Mouse (Mus musculus): ENCODE measurements around the gene Tex264. TPM values are rescaled to one million over a fixed set of nuclear protein-coding genes. Genes with fewer than 3 reads are reported as not detected.

Gene Tex264
- polyA plus RNA-seq (2012; rRNA removed; ENCODE audit: low replicate concordance) = 142 and 168 TPM in 2 replicates

DNA sequence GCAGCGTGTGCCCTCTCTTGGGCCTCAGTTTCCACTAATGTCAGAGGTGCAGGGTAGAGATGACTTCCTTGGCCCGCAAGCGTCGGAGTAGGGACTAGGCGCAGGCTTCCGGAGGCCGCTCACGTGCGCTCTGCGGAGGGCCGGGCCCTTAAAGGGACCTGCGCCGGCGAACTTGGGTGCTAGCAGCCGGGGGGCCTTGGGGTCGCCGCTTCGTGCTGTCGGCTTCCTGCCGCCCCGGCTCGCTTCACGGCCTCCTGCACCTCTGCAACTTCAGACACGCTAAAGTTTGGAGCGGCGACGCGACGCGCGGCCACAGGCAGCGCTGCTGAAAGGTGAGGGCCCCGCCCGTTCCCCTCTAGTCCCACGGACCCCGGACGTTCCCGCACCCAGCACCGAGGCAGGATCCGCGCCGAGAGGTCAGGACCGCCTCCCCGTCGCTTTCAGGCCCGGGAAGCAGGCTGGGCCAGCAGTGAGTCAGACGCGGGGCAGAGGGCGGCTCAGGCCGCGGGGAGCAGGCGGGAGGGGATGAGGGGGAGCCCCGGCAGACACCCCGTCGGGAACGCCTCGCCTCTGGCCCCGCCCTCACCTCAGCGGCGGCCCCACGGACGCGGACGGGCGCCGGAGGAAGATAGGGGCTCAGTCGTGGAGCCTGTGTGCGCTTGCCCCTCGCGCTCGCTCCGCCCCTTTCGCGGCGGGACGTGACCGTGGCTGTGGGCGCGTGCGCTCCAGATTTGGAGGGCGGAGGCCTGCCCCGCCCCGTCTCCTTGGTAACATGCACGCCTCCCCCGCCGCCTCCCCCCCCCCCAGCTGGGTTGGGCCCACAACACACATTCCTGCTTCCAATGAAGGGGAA lies at the start of gene Tex264:
Tex264 (minus strand) TSS at position 679 of the 853 bp plus-strand sequence.

DNA sequence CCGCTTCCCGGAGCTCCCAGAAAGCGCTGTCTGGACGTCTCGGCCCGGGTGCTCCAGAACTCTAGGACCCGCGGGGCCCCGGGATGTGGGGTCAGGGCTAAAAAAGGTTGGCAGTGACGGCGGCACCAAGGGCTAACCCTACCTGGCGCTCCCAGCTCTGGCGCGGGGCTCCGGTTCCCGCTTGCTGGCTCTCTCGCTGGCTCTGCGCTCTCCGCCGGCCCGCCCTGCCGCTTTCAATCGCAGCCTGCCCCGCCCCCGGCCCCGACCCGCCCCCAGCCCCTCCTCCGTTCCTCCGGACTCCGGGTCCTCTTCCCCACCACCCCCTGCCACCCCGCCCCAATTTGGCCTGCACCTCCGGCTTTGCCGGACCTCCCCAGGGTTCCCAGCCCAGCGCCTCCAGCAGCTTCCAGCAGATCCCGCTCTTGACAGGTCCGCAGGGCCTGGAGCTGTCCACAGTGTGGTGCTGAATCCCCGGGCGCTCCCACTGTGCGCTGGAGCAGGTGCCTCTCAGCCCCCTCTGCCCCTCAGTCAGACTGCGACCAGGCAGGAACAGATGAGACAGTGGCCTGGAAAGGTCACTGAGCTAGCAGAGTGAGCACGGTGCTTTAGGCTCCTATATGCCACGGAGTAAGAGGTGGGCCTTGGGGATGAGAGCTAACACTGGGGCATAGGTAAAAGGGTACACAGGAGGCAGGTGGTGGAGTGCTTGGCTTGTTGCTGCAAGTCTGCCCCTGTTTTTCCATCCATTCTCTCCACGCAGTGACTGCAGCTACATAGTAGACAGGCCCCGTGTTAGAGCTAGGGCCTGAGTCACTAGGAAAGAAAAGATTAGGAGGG lies 29.6 kb downstream of the Tex264 start, which contains the start of gene Grm2:
Grm2 (minus strand) TSS at position 199 of the 837 bp plus-strand sequence.

DNA sequence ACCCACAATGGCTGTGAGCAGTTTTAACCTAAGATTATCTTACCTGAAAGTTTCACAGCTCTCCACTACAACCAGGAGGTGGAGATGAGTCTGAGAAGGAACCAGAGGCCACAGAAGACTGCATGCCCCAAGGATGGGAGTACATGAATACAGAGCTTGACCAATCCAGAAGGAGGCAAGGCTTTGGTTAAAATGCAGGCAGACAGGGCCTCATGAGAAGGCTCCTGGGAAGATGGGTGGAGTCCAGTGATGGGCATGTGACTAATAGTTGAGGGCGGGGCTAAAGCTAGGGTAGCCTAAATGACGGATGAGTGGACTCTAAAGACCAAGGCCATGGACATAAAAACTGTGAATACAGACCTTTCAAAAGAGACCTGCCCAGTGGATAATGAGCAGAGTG lies 59.4 kb downstream of the Tex264 start, which contains the start of gene Iqcf6:
Iqcf6 (plus strand) TSS at position 301 of the 400 bp plus-strand sequence.

Other genes with a start within 250 kb of the Tex264 start
- 11.5 and 16.5 TPM in 2 replicates for gene Acy1, start 247.6 kb downstream of the Tex264 start, polyA plus RNA-seq (2012; rRNA removed; ENCODE audit: low replicate concordance)
- 80.4 and 111 TPM in 2 replicates for gene Abhd14b, start 238.5 kb downstream of the Tex264 start, polyA plus RNA-seq (2012; rRNA removed; ENCODE audit: low replicate concordance)
- 53.8 and 72.6 TPM in 2 replicates for gene Abhd14a, start 238.2 kb downstream of the Tex264 start, polyA plus RNA-seq (2012; rRNA removed; ENCODE audit: low replicate concordance)
- gene Pcbp4, start 232.6 kb downstream of the Tex264 start, polyA plus RNA-seq (2012; rRNA removed; ENCODE audit: low replicate concordance) = 78.7 and 126 TPM in 2 replicates
- 0.40 TPM in 1 of 2 replicates, not detected in the other for gene Gpr62, start 220.0 kb downstream of the Tex264 start, polyA plus RNA-seq (2012; rRNA removed; ENCODE audit: low replicate concordance)
- gene Rrp9, start 210.0 kb downstream of the Tex264 start, polyA plus RNA-seq (2012; rRNA removed; ENCODE audit: low replicate concordance) = 22.3 and 41.2 TPM in 2 replicates
- gene Parp3, start 209.0 kb downstream of the Tex264 start, polyA plus RNA-seq (2012; rRNA removed; ENCODE audit: low replicate concordance) = 91.3 and 199 TPM in 2 replicates
- not detected in 2 replicates for gene Iqcf1, start 186.0 kb downstream of the Tex264 start, polyA plus RNA-seq (2012; rRNA removed; ENCODE audit: low replicate concordance)
- gene Iqcf5, start 171.4 kb downstream of the Tex264 start, polyA plus RNA-seq (2012; rRNA removed; ENCODE audit: low replicate concordance) = not detected in 2 replicates
- gene Iqcf3, start 124.3 kb downstream of the Tex264 start, polyA plus RNA-seq (2012; rRNA removed; ENCODE audit: low replicate concordance) = not detected in 2 replicates
- not detected in 2 replicates for gene Iqcf4, start 114.9 kb downstream of the Tex264 start, polyA plus RNA-seq (2012; rRNA removed; ENCODE audit: low replicate concordance)
- not detected in 2 replicates for gene Iqcf6, start 59.3 kb downstream of the Tex264 start, polyA plus RNA-seq (2012; rRNA removed; ENCODE audit: low replicate concordance)
- gene Grm2, start 29.8 kb downstream of the Tex264 start, polyA plus RNA-seq (2012; rRNA removed; ENCODE audit: low replicate concordance) = not detected in 2 replicates
- 12.9 and 22.7 TPM in 2 replicates for gene Rad54l2, start 103.3 kb upstream of the Tex264 start, polyA plus RNA-seq (2012; rRNA removed; ENCODE audit: low replicate concordance)
- 11.8 and 18.7 TPM in 2 replicates for gene Dcaf1, start 135.9 kb upstream of the Tex264 start, polyA plus RNA-seq (2012; rRNA removed; ENCODE audit: low replicate concordance)
- gene Rbm15b, start 201.5 kb upstream of the Tex264 start, polyA plus RNA-seq (2012; rRNA removed; ENCODE audit: low replicate concordance) = 5.7 and 18.8 TPM in 2 replicates
- gene Manf, start 206.1 kb upstream of the Tex264 start, polyA plus RNA-seq (2012; rRNA removed; ENCODE audit: low replicate concordance) = 13.0 and 16.8 TPM in 2 replicates